Mouse (Mus musculus): ENCODE measurements around the gene Olfr804. TPM values are rescaled to one million over a fixed set of nuclear protein-coding genes. Genes with fewer than 3 reads are reported as not detected.

Olfr804 gene
- polyA plus RNA-seq, 1 experiment from 2014 or later = not detected

- TF ChIP-seq CTCF (IDR thresholded peaks at IDR 0.05; ENCODE audit: low read depth) = no peak
- Histone ChIP-seq H3K9ac (no peak within 1 kb of the TSS), H3K9me3 (ENCODE audit: low read depth, low read length) (no peaks in the 10 kb centered on the region), H3K4me3 (ENCODE audit: low read depth, low read length) (no peak within 1 kb of the TSS), H3K27ac (ENCODE audit: low read depth) (no peak within 1 kb of the TSS), H3K27me3 (ENCODE audit: insufficient read depth, low read length) (no peaks in the 10 kb centered on the region), H3K36me3 (ENCODE audit: insufficient read depth) (no peaks in the 10 kb centered on the region), H3K4me1 (ENCODE audit: insufficient read depth) (no peaks in the 10 kb centered on the region), H3K4me2 (no peak within 1 kb of the TSS)
- DNase-seq = no peak
- ATAC-seq (ENCODE audit: insufficient read depth) = no peak
- 80% methylated on average over 1 of the region's 1 CpGs for WGBS
Measured at GRCm38 (mm10) chr10:129757693-129758092, 54.7 kb downstream of the Olfr804 start, which contains the start of gene Olfr807. TSS of gene Olfr807 (minus strand) at chr10:129757793.

Small RNA genes within 50 kb of the gene (microRNA-seq; reads per million reads assigned to microRNA genes)
- not detected for gene Gm24485 (ENCODE audit: borderline number of aligned reads)

Other genes starting within 250 kb of the Olfr804 start
- gene Olfr787, start 241.3 kb upstream of the Olfr804 start, polyA plus RNA-seq (2014; fragmentation: Nextera tagmentation; extraction: Ambion mirVana) = not detected in 2 replicates
- gene Olfr788, start 232.2 kb upstream of the Olfr804 start, polyA plus RNA-seq (2014; fragmentation: Nextera tagmentation; extraction: Ambion mirVana) = not detected in 2 replicates
- not detected in 2 replicates for gene Olfr789, start 218.5 kb upstream of the Olfr804 start, polyA plus RNA-seq (2014; fragmentation: Nextera tagmentation; extraction: Ambion mirVana)
- gene Olfr790, start 204.7 kb upstream of the Olfr804 start, polyA plus RNA-seq (2014; fragmentation: Nextera tagmentation; extraction: Ambion mirVana) = not detected in 2 replicates
- gene Olfr791, start 181.4 kb upstream of the Olfr804 start, polyA plus RNA-seq (2014; fragmentation: Nextera tagmentation; extraction: Ambion mirVana) = not detected in 2 replicates
- not detected in 2 replicates for gene Olfr792, start 164.0 kb upstream of the Olfr804 start, polyA plus RNA-seq (2014; fragmentation: Nextera tagmentation; extraction: Ambion mirVana)
- not detected in 2 replicates for gene Olfr794, start 135.6 kb upstream of the Olfr804 start, polyA plus RNA-seq (2014; fragmentation: Nextera tagmentation; extraction: Ambion mirVana)
- not detected in 2 replicates for gene Olfr796, start 90.6 kb upstream of the Olfr804 start, polyA plus RNA-seq (2014; fragmentation: Nextera tagmentation; extraction: Ambion mirVana)
- gene Olfr798, start 75.3 kb upstream of the Olfr804 start, polyA plus RNA-seq (2014; fragmentation: Nextera tagmentation; extraction: Ambion mirVana) = not detected in 2 replicates
- gene Olfr799, start 65.7 kb upstream of the Olfr804 start, polyA plus RNA-seq (2014; fragmentation: Nextera tagmentation; extraction: Ambion mirVana) = not detected in 2 replicates
- gene Olfr800, start 45.5 kb upstream of the Olfr804 start, polyA plus RNA-seq (2014; fragmentation: Nextera tagmentation; extraction: Ambion mirVana) = not detected in 2 replicates
- not detected in 2 replicates for gene Olfr801, start 29.3 kb upstream of the Olfr804 start, polyA plus RNA-seq (2014; fragmentation: Nextera tagmentation; extraction: Ambion mirVana)
- not detected in 2 replicates for gene Olfr802, start 15.0 kb upstream of the Olfr804 start, polyA plus RNA-seq (2014; fragmentation: Nextera tagmentation; extraction: Ambion mirVana)
- gene Olfr803, start 8.9 kb upstream of the Olfr804 start, polyA plus RNA-seq (2014; fragmentation: Nextera tagmentation; extraction: Ambion mirVana) = not detected in 2 replicates
- not detected in 2 replicates for gene Olfr805, start 26.2 kb downstream of the Olfr804 start, polyA plus RNA-seq (2014; fragmentation: Nextera tagmentation; extraction: Ambion mirVana)
- gene Olfr806, start 38.7 kb downstream of the Olfr804 start, polyA plus RNA-seq (2014; fragmentation: Nextera tagmentation; extraction: Ambion mirVana) = not detected in 2 replicates
- not detected in 2 replicates for gene Olfr807, start 54.6 kb downstream of the Olfr804 start, polyA plus RNA-seq (2014; fragmentation: Nextera tagmentation; extraction: Ambion mirVana)
- not detected in 2 replicates for gene Olfr808, start 62.3 kb downstream of the Olfr804 start, polyA plus RNA-seq (2014; fragmentation: Nextera tagmentation; extraction: Ambion mirVana)
- gene Olfr809, start 71.4 kb downstream of the Olfr804 start, polyA plus RNA-seq (2014; fragmentation: Nextera tagmentation; extraction: Ambion mirVana) = not detected in 2 replicates
- not detected in 2 replicates for gene Olfr810, start 91.7 kb downstream of the Olfr804 start, polyA plus RNA-seq (2014; fragmentation: Nextera tagmentation; extraction: Ambion mirVana)
- not detected in 2 replicates for gene Olfr811, start 101.2 kb downstream of the Olfr804 start, polyA plus RNA-seq (2014; fragmentation: Nextera tagmentation; extraction: Ambion mirVana)
- not detected in 2 replicates for gene Olfr812, start 142.9 kb downstream of the Olfr804 start, polyA plus RNA-seq (2014; fragmentation: Nextera tagmentation; extraction: Ambion mirVana)
- not detected in 2 replicates for gene Olfr813, start 152.2 kb downstream of the Olfr804 start, polyA plus RNA-seq (2014; fragmentation: Nextera tagmentation; extraction: Ambion mirVana)
- not detected in 2 replicates for gene Olfr814, start 176.6 kb downstream of the Olfr804 start, polyA plus RNA-seq (2014; fragmentation: Nextera tagmentation; extraction: Ambion mirVana)
- not detected in 2 replicates for gene Olfr815, start 202.7 kb downstream of the Olfr804 start, polyA plus RNA-seq (2014; fragmentation: Nextera tagmentation; extraction: Ambion mirVana)
- gene Olfr816, start 212.4 kb downstream of the Olfr804 start, polyA plus RNA-seq (2014; fragmentation: Nextera tagmentation; extraction: Ambion mirVana) = not detected in 2 replicates
- gene Olfr818, start 245.9 kb downstream of the Olfr804 start, polyA plus RNA-seq (2014; fragmentation: Nextera tagmentation; extraction: Ambion mirVana) = not detected in 2 replicates

All from lung, embryonic 14.5 days (tissue).